Mouse (Mus musculus) cerebellum, adult 11-12 months (tissue): ENCODE results near the gene Trub2.

Experiments used
- DNase-seq: peaks from one replicate; pipeline ENCODE4 v3.0.0; 2022

The Trub2 gene

GRCm38 (mm10) chr2:29771611-29772461 lies 16.5 kb downstream of the Trub2 start:
- no peak for DNase-seq

GRCm38 (mm10) chr2:29770162-29770561 lies 18.1 kb downstream of the Trub2 start:
- no peak for DNase-seq

DNA sequence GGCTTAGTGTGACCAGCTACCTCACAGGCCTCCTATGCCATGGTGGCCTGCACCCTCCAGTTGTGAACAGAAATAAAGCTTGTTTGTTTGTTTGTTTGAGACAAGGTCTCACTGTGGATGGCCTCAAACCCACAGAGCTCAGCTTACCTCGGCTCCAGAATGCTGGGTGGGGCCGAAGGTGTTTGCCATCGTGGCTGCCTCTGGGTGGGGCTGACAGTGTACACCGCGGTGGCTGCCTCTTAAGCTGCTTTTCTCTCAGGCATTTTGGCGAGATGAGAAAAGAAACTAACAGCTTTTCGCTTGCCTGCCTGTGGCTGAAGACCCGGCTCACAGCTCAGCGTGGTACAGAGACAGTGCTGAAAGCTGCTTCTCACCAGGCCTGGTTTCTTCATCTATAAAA lies 19.4 kb downstream of the Trub2 start:
- DNase-seq = no peak

DNA sequence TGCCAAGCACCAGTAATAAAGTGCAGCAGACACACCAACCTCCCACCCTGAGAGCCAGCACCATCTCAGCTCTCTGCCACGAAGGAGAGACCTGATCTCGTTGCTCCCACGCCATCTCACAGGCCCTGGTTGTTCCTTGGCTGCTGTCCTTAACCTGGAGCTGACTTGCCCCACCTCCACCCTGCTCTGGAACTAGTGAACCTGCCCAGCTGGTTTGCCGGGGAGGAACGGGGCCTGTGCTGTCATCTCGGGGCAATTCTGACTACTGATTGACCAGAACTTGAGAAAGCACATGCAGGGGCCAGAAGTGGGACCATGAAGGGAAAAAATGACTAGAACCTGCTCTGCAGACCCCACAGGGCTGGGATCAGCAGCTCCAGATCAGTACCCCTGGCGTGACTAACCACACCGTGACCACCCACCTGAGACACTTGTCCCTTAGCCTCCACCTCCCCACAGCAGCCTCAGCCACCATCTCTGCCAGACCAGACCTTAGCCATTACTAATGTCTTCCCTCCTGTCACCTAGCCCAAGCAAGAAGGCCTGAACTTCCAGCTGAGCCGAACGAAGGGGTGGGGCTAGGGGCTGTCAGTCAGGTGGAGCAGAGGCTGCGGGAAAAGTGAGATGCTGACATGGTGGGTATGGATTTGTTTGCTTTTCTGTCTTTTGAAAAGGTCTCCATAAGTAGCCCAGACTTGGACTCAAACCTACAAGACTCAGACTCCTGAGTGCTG lies 20.2 kb downstream of the Trub2 start:
- DNase-seq = no peak

- DNase-seq = no peak
Observed at GRCm38 (mm10) chr2:29764831-29765230, 23.5 kb downstream of the Trub2 start.

- no peak for DNase-seq
Observed at GRCm38 (mm10) chr2:29755693-29756092, 32.6 kb downstream of the Trub2 start.

- no peak for DNase-seq
Observed at GRCm38 (mm10) chr2:29752397-29752796, 35.9 kb downstream of the Trub2 start.

GRCm38 (mm10) chr2:29751497-29751896 lies 36.8 kb downstream of the Trub2 start, which contains the start of gene Gm13420:
Gene Gm13420, minus strand, starts transcription at chr2:29751685.
- no peak for DNase-seq

- DNase-seq = no peak
Observed at GRCm38 (mm10) chr2:29748499-29748898, 39.8 kb downstream of the Trub2 start.

GRCm38 (mm10) chr2:29747852-29748251 lies 40.5 kb downstream of the Trub2 start:
- no peak for DNase-seq

GRCm38 (mm10) chr2:29747188-29747782 lies 41.0 kb downstream of the Trub2 start:
- no peak for DNase-seq

DNA sequence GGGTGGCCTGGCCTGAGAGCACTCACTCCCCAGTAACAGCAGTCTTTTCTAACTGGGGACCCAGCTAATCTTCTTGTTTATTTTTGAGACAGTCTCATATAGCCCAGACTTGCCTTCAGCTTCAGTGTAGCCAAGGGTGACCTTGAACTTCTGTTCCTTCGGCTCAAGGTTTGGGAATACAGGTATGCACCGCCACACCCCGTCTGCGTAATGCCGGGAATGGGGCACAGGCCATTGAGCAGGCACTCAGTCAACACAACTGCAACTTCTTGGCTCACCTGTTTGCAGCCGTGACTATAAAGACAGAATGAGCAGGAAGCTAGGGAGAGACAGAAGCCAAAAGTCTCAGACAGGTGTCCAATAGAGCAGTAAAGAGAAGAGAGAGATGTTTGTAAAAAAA lies 44.0 kb downstream of the Trub2 start:
- no peak for DNase-seq

GRCm38 (mm10) chr2:29741207-29741606 lies 47.1 kb downstream of the Trub2 start:
- no peak for DNase-seq

- no peak for DNase-seq
Observed at GRCm38 (mm10) chr2:29739368-29739767, 48.9 kb downstream of the Trub2 start.

- DNase-seq = no peak
Observed at GRCm38 (mm10) chr2:29738799-29739198, 49.5 kb downstream of the Trub2 start.

GRCm38 (mm10) chr2:29737209-29737925 lies 50.9 kb downstream of the Trub2 start:
- DNase-seq = no peak

DNA sequence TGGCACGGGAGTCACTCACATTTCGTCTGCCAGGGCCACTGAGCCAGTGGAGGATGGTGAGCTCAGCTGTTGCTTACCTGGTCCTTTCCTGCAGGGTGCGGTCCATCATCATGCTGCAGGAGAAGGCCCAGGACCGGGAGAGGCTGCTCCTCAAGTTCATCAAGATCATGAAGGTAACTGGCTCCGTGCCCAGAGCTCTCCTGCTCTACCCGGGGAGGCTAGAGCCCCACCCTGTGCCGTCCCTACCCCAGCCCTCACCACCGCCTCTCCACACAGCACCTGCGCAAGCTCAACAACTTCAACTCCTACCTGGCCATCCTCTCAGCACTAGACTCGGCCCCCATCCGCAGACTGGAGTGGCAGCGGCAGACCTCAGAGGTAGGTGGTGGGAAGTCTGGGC lies 52.6 kb downstream of the Trub2 start:
- no peak for DNase-seq

DNA sequence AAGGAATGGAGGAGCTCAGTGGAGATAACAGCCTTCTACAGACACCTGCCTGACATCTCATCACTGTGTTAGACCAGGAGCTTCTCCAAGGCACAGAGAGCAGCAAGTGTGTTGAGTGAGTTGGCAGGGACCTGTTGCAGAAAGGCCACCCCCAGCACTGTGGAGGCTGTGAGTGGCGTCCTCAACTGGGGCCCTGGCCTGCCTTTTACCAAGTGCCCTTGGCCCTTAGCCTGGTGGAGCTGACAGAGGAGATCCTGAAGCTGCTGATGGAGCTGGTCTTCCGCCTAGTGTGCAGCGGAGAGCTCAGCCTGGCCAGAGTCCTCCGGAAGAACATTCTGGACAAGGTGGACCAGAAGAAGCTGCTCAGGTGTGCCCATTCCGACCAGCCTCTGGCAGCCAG lies 55.0 kb downstream of the Trub2 start:
- no peak for DNase-seq

GRCm38 (mm10) chr2:29732559-29732958 lies 55.7 kb downstream of the Trub2 start:
- DNase-seq = no peak

DNA sequence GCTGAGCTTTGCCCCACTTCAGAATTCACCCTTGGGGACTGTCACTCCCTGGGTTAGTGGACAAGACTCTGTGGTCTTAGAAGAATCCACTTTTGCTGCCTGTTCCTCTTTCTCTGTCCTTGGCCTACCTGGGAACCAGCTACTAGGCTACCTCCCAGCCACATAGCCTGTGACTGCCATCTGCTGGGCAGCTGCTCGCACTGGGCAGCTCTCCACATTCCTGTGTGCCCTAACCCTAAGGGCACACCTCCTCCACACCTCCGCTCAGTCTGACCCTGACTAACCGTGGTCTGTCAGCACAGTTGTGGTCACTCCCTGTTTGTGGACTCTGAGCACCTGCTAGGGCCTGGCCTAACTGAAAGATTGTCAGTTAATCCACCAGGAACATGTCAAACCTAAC lies 56.8 kb downstream of the Trub2 start:
- peak; percentile 52 for DNase-seq

DNA sequence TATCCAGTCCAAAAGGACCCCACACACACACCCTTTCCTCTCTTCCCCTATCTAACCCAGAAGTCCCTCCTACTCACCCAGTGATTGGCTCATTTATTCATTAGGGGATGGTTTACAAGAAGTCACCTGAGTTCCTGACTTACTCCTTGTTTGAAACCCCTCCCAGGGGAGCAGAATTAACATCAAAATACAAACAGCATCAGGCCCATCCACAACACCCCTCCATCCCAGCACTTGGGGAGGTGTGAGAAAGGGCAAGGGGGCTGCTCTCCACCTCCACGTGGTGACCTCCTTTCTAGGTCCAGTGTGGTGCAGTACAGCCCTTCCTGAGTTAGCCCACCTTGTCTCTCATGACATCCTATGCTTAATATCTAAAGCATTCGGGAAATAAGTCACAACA lies 58.8 kb downstream of the Trub2 start:
- no peak for DNase-seq

DNA sequence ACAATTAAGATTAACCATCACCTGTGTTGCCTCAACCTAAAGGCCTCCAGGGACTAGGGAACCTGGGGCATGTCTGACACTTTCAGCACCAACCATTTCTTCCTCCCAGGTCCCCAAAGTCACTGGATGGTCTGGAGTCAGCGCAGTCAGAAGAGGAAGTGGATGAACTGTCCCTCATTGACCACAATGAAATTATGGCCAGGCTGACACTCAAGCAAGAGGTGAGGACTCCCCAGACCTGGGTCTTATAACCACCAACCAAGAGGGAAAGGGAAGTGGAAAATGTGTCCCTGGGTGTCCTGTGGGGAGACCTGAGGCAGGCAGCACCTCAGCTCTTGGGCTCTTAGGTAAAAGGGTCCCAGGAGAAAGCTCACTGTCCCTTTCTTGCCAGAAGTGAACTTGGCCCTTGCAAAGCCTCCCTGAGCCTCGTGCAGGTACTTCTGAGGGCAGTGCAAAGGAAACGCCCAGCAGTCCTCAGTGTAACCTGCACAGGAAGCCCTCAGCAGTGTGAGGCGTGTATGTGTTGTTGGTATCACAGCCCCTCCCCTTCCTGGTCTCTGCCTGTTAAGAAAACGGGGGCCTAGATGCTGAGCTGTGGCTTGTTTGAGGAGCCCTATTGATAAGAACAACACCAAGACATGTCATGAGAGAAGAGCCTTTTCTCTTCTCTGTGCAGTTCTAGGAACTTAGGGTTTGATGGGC lies 63.5 kb downstream of the Trub2 start:
- no peak for DNase-seq
